Mouse (Mus musculus) monocyte, adult 2 months (primary cell): Measurements from ENCODE around the gene Olfr527.

Source experiments
- DNase-seq, 2 experiments: peaks; one replicate each; pipeline ENCODE4 v3.0.0; 2022; ENCODE audit warnings: low spot score in 2 of 2, low read depth in 1 of 2

Gene Olfr527

GRCm38 (mm10) chr7:140333717-140334116 is at the start of gene Olfr527:
Gene Olfr527, plus strand, starts transcription at chr7:140334017.
- DNase-seq = no peak

- no peak for DNase-seq
Observed at GRCm38 (mm10) chr7:140295746-140296145, 38.1 kb upstream of the Olfr527 start.

- no peak for DNase-seq
Observed at GRCm38 (mm10) chr7:140296876-140297275, 36.9 kb upstream of the Olfr527 start.

GRCm38 (mm10) chr7:140299416-140299815 is 34.4 kb upstream of the Olfr527 start:
- DNase-seq = no peak

- no peak for DNase-seq
Observed at GRCm38 (mm10) chr7:140319861-140320385, 13.9 kb upstream of the Olfr527 start.

- DNase-seq = no peak
Observed at GRCm38 (mm10) chr7:140320558-140320957, 13.3 kb upstream of the Olfr527 start, which contains the start of gene Olfr525. Gene Olfr525, plus strand, starts transcription at chr7:140320858.

GRCm38 (mm10) chr7:140321135-140321534 is 12.7 kb upstream of the Olfr527 start:
- DNase-seq = no peak

GRCm38 (mm10) chr7:140329766-140330304 is 4.0 kb upstream of the Olfr527 start:
- DNase-seq = no peak

- no peak for DNase-seq
Observed at GRCm38 (mm10) chr7:140361571-140361970, 27.8 kb downstream of the Olfr527 start, which contains the start of gene Olfr60. Gene Olfr60, minus strand, starts transcription at chr7:140361671.

- DNase-seq = no peak
Observed at GRCm38 (mm10) chr7:140374300-140374699, 40.5 kb downstream of the Olfr527 start.

GRCm38 (mm10) chr7:140376231-140376630 is 42.4 kb downstream of the Olfr527 start, which contains the start of gene Olfr530:
Gene Olfr530, minus strand, starts transcription at chr7:140376331.
- DNase-seq = no peak

GRCm38 (mm10) chr7:140376911-140377310 is 43.1 kb downstream of the Olfr527 start:
- DNase-seq = no peak
